Mouse (Mus musculus): ENCODE measurements at regions not wholly inside any gene's neighbourhood (a gene's known extent, or its start where the extent isn't known, plus 50 kb on each side); places are given as distances from the start of the nearest gene placed in this dataset.

- WGBS = 35% methylated on average over 10 of the region's 10 CpGs
- H3K4me3 ChIP-seq (replicated peaks; ENCODE audit: low read length) = no peak overlapping the region
Observed at GRCm38 (mm10) chr5:133385374-133386349, 713.8 kb upstream of the Castor2 start.

GRCm38 (mm10) chr5:133365771-133366170, 733.7 kb upstream of the Castor2 start:
- 57% methylated on average over 3 of the region's 3 CpGs for WGBS
- no peak overlapping the region for H3K4me3 ChIP-seq (replicated peaks; ENCODE audit: low read length)
- no peak overlapping the region for H3K4me2 ChIP-seq (replicated peaks)
- no peaks in the 10 kb centered on the region for H3K9me3 ChIP-seq (ENCODE audit: control insufficient read depth, low read length)
- DNase-seq (ENCODE audit: low spot score) (peak; percentile 84), ATAC-seq (ENCODE audit: low FRiP score) (no peak)
- no peaks in the 10 kb centered on the region for H3K36me3 ChIP-seq (replicated peaks; ENCODE audit: control insufficient read depth, insufficient read depth)
- no peak overlapping the region for H3K27ac ChIP-seq
- no peaks in the 10 kb centered on the region for H3K27me3 ChIP-seq (ENCODE audit: control insufficient read depth, insufficient read depth, low read length)
- H3K4me1 ChIP-seq (replicated peaks; ENCODE audit: control insufficient read depth, insufficient read depth, low read length) = peaks cover 8% of the 10 kb centered on the region
- no peak overlapping the region for H3K9ac ChIP-seq

More at GRCm38 (mm10) chr5:133385374-133386349, 713.8 kb upstream of the Castor2 start:
- peaks cover 15% of the 10 kb centered on the region for H3K4me1 ChIP-seq (replicated peaks; ENCODE audit: control insufficient read depth, insufficient read depth, low read length)
- no peaks in the 10 kb centered on the region for H3K9me3 ChIP-seq (ENCODE audit: control insufficient read depth, low read length)
- H3K27me3 ChIP-seq (ENCODE audit: control insufficient read depth, insufficient read depth, low read length) = no peaks in the 10 kb centered on the region
- H3K27ac ChIP-seq = no peak overlapping the region
- H3K4me2 ChIP-seq (replicated peaks) = no peak overlapping the region
- no peak for DNase-seq (ENCODE audit: low spot score)
- ATAC-seq (ENCODE audit: low FRiP score) = 0 out of 2 replicates have a peak, but pooled peaks have one; percentile 43
- H3K36me3 ChIP-seq (replicated peaks; ENCODE audit: control insufficient read depth, insufficient read depth) = no peaks in the 10 kb centered on the region
- no peak overlapping the region for H3K9ac ChIP-seq

GRCm38 (mm10) chr5:133347516-133347915, 752.0 kb upstream of the Castor2 start:
- Histone ChIP-seq H3K4me3 (replicated peaks; ENCODE audit: low read length) (no peak overlapping the region), H3K9ac (no peak overlapping the region), H3K9me3 (ENCODE audit: control insufficient read depth, low read length) (no peaks in the 10 kb centered on the region), H3K4me1 (replicated peaks; ENCODE audit: control insufficient read depth, insufficient read depth, low read length) (no peaks in the 10 kb centered on the region), H3K27me3 (ENCODE audit: control insufficient read depth, insufficient read depth, low read length) (no peaks in the 10 kb centered on the region), H3K4me2 (replicated peaks) (no peak overlapping the region), H3K36me3 (replicated peaks; ENCODE audit: control insufficient read depth, insufficient read depth) (no peaks in the 10 kb centered on the region), H3K27ac (no peak overlapping the region)
- 78% methylated on average over 3 of the region's 3 CpGs for WGBS
- no peak for ATAC-seq (ENCODE audit: low FRiP score)
- DNase-seq (ENCODE audit: low spot score) = no peak

GRCm38 (mm10) chr5:133341973-133342372, 757.5 kb upstream of the Castor2 start:
- WGBS = 68% methylated on average over 3 of the region's 3 CpGs
- no peaks in the 10 kb centered on the region for H3K4me1 ChIP-seq (replicated peaks; ENCODE audit: control insufficient read depth, insufficient read depth, low read length)
- no peaks in the 10 kb centered on the region for H3K36me3 ChIP-seq (replicated peaks; ENCODE audit: control insufficient read depth, insufficient read depth)
- no peak overlapping the region for H3K27ac ChIP-seq
- no peaks in the 10 kb centered on the region for H3K27me3 ChIP-seq (ENCODE audit: control insufficient read depth, insufficient read depth, low read length)
- ATAC-seq (ENCODE audit: low FRiP score) (no peak), DNase-seq (ENCODE audit: low spot score) (no peak)
- H3K9me3 ChIP-seq (ENCODE audit: control insufficient read depth, low read length) = no peaks in the 10 kb centered on the region
- H3K4me3 ChIP-seq (replicated peaks; ENCODE audit: low read length) = no peak overlapping the region
- H3K4me2 ChIP-seq (replicated peaks) = no peak overlapping the region
- H3K9ac ChIP-seq = no peak overlapping the region

- H3K27ac ChIP-seq = no peak overlapping the region
- ATAC-seq (ENCODE audit: low FRiP score) (no peak), DNase-seq (ENCODE audit: low spot score) (no peak)
- no peak overlapping the region for H3K4me3 ChIP-seq (replicated peaks; ENCODE audit: low read length)
- no peaks in the 10 kb centered on the region for H3K4me1 ChIP-seq (replicated peaks; ENCODE audit: control insufficient read depth, insufficient read depth, low read length)
- no peak overlapping the region for H3K4me2 ChIP-seq (replicated peaks)
- 73% methylated on average over 2 of the region's 2 CpGs for WGBS
- H3K27me3 ChIP-seq (ENCODE audit: control insufficient read depth, insufficient read depth, low read length) = no peaks in the 10 kb centered on the region
- no peak overlapping the region for H3K9ac ChIP-seq
- H3K36me3 ChIP-seq (replicated peaks; ENCODE audit: control insufficient read depth, insufficient read depth) = no peaks in the 10 kb centered on the region
- H3K9me3 ChIP-seq (ENCODE audit: control insufficient read depth, low read length) = no peaks in the 10 kb centered on the region
Observed at GRCm38 (mm10) chr5:133320626-133321025, 777.5 kb upstream of the Auts2 start.

GRCm38 (mm10) chr5:133320206-133320605, 777.1 kb upstream of the Auts2 start:
- ATAC-seq (ENCODE audit: low FRiP score) (no peak), DNase-seq (ENCODE audit: low spot score) (no peak)
- WGBS = 96% methylated on average over 1 of the region's 1 CpGs
- H3K9ac ChIP-seq = no peak overlapping the region
- no peaks in the 10 kb centered on the region for H3K36me3 ChIP-seq (replicated peaks; ENCODE audit: control insufficient read depth, insufficient read depth)
- H3K27ac ChIP-seq = no peak overlapping the region
- H3K27me3 ChIP-seq (ENCODE audit: control insufficient read depth, insufficient read depth, low read length) = no peaks in the 10 kb centered on the region
- H3K4me2 ChIP-seq (replicated peaks) = no peak overlapping the region
- H3K9me3 ChIP-seq (ENCODE audit: control insufficient read depth, low read length) = no peaks in the 10 kb centered on the region
- H3K4me3 ChIP-seq (replicated peaks; ENCODE audit: low read length) = no peak overlapping the region
- H3K4me1 ChIP-seq (replicated peaks; ENCODE audit: control insufficient read depth, insufficient read depth, low read length) = no peaks in the 10 kb centered on the region

- Histone ChIP-seq H3K4me1 (replicated peaks; ENCODE audit: control insufficient read depth, insufficient read depth, low read length) (0 out of 2 replicates have a peak, but pooled peaks cover 7% of the 10 kb centered on the region), H3K36me3 (replicated peaks; ENCODE audit: control insufficient read depth, insufficient read depth) (no peaks in the 10 kb centered on the region), H3K4me2 (replicated peaks) (no peak overlapping the region), H3K27ac (no peak overlapping the region), H3K9ac (no peak overlapping the region), H3K4me3 (replicated peaks; ENCODE audit: low read length) (no peak overlapping the region), H3K9me3 (ENCODE audit: control insufficient read depth, low read length) (no peaks in the 10 kb centered on the region), H3K27me3 (ENCODE audit: control insufficient read depth, insufficient read depth, low read length) (no peaks in the 10 kb centered on the region)
- DNase-seq (ENCODE audit: low spot score) = no peak
- 63% methylated on average over 7 of the region's 7 CpGs for WGBS
- no peak for ATAC-seq (ENCODE audit: low FRiP score)
Observed at GRCm38 (mm10) chr5:133314031-133314430, 770.9 kb upstream of the Auts2 start.

GRCm38 (mm10) chr5:133310979-133311890, 768.1 kb upstream of the Auts2 start:
- Histone ChIP-seq H3K36me3 (replicated peaks; ENCODE audit: control insufficient read depth, insufficient read depth) (no peaks in the 10 kb centered on the region), H3K27me3 (ENCODE audit: control insufficient read depth, insufficient read depth, low read length) (no peaks in the 10 kb centered on the region), H3K27ac (peak overlapping the region; percentile 58), H3K4me2 (replicated peaks) (no peak overlapping the region), H3K9ac (no peak overlapping the region), H3K4me3 (replicated peaks; ENCODE audit: low read length) (no peak overlapping the region), H3K4me1 (replicated peaks; ENCODE audit: control insufficient read depth, insufficient read depth, low read length) (0 out of 2 replicates have a peak, but pooled peaks cover 7% of the 10 kb centered on the region), H3K9me3 (ENCODE audit: control insufficient read depth, low read length) (no peaks in the 10 kb centered on the region)
- WGBS = 33% methylated on average over 6 of the region's 6 CpGs
- ATAC-seq (ENCODE audit: low FRiP score) (peak; percentile 69; the same call in 1 of the 2 replicates), DNase-seq (ENCODE audit: low spot score) (peak; percentile 73)

- Histone ChIP-seq H3K4me1 (replicated peaks; ENCODE audit: control insufficient read depth, insufficient read depth, low read length) (no peaks in the 10 kb centered on the region), H3K9me3 (ENCODE audit: control insufficient read depth, low read length) (no peaks in the 10 kb centered on the region), H3K9ac (no peak overlapping the region), H3K36me3 (replicated peaks; ENCODE audit: control insufficient read depth, insufficient read depth) (no peaks in the 10 kb centered on the region), H3K27ac (no peak overlapping the region), H3K4me3 (replicated peaks; ENCODE audit: low read length) (no peak overlapping the region), H3K27me3 (ENCODE audit: control insufficient read depth, insufficient read depth, low read length) (no peaks in the 10 kb centered on the region), H3K4me2 (replicated peaks) (no peak overlapping the region)
- no peak for ATAC-seq (ENCODE audit: low FRiP score)
- WGBS = 70% methylated on average over 7 of the region's 7 CpGs
- no peak for DNase-seq (ENCODE audit: low spot score)
Observed at GRCm38 (mm10) chr5:133267887-133268286, 724.7 kb upstream of the Auts2 start.

All from hindbrain, embryonic 14.5 days (tissue).